Mouse (Mus musculus): Measurements from ENCODE around the gene Lrfn3.
A peak's percentile ranks its signal among the peaks of the same experiment; 100 is the strongest.

The Lrfn3 gene

DNA sequence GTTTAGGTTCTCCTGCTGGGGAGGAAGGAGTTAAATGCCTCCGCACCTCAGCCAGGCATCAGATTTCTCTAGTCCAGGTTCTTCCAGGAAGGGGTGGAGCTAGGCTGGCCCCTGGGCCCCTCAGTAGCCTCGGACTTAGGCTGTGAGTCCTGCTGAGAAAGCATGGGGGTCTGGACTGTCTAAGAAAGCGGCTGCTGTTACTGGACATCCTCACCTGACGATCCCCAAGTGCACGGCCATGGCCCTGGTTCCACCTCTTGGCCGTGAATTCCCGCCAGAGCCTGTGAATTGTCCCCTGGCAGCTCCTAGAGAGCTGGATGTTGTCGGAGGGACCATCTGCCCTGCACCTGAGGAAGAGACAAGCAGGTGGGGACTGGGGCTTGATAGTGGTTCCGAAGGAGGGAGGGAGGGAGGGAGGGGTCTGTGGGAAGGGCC lies 47.8 kb downstream of the Lrfn3 start, which contains the start of gene Syne4:
TSS of gene Syne4 (plus strand) at position 87 of the 435 bp plus-strand sequence.
- DNase-seq (ENCODE audit: low spot score in 2 of 2): no peak

- no peak for DNase-seq (ENCODE audit: low spot score in 2 of 2)
Observed at GRCm38 (mm10) chr7:30313666-30314320, 48.8 kb downstream of the Lrfn3 start.

DNA sequence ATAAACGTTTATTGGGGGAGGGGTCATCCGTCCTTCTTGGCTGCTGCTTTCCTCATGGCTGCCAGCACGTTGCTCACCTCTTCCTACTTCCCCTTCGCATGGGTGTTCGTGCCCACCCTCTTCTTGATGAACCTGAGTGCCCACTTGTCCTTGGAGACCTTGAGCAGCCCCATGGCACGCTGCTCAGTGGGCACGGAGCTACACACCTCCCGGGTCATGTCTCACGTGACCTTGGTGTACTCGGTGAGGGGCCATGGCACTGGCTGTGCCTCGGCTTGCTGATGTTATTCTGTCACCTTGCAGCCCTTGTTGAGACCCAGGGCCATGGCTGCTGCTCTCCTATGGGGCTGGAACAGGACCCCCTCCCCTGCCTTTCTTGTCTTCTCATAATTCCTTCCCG lies 52.4 kb downstream of the Lrfn3 start:
- DNase-seq (ENCODE audit: low spot score in 2 of 2): no peak

- no peak for DNase-seq (ENCODE audit: low spot score in 2 of 2)
Observed at GRCm38 (mm10) chr7:30309395-30310129, 53.0 kb downstream of the Lrfn3 start.

DNA sequence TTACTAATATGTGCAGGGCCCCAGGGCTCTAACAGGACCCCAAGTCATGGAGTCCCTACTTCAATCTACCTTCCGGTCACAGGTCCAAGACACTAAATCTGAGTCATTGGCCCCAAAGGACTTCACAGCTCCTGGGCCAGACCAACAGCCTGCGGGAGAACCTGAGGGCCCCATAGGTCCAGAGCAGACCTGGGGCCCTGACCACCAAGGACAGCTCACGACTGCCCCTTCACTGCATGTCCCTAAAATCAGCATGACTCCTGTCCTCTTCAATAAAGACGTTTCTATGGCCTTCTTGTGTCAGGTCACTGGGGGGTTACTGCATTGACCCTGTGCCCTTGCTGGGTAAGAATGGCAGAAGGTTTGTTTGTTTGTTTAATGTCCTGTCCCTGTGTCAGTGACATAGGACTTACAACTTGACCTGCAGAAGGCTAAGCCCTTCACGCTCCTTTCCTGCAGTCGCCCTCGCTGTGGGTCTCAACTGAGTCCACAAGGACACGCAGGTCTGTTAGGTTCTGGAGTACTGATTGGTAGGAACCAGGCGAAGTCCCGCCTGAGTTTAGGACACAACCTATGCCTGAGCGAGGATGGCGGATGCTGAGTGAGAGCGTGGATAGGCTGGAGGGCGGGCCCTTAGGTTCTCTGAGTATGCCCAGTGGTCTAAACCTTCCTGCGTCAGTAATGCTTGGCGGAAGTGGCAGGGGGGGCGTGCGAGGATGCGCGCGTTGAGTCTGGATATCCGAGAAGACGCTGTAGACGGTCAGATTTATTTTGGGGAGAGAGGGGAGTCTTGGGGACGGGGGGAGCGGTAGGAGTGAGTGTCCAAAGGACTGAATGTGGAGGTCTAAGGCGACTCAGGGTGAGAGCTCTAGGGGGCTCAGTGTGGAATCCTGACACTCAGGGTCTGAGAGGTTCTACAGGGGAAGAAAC lies 54.2 kb downstream of the Lrfn3 start, which contains the start of gene Alkbh6:
TSS of gene Alkbh6 (plus strand) at position 642 of the 930 bp plus-strand sequence.
- DNase-seq (ENCODE audit: low spot score in 2 of 2): peak; percentile 87 to 91

DNA sequence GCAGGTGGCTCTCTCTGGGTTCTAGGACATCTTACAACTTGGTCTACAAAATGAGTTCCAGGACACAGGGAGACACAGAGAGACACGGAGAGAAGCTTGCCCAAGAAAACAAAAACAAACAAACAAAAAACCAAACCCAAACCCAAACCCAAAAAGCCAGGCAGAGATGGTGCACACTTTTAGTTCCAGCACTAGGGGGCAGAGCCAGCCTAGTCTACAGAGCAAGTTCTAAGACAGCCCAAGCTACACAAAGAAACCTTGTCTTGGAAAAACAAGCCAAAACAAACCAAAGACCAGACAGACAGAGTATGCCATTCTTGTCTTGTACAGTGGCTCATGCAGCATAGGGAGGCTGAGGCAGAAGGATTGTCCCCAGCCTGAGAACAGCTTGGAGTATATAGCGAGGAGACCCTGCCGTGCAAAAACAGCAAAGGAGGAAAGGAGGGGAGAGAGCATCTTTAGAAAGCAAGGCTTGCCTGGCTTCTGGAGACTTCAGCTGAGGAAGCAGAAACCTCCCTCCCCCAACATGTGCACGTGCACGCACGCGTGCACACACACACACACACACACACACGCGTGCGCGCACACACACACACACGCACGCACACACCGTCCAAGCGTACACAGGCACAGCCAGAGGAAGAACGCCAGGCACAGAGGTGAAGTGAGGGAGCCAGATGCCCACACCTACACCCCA lies 56.3 kb downstream of the Lrfn3 start:
- DNase-seq (ENCODE audit: low spot score in 2 of 2): no peak
